ENCODE assay signal across 22 mouse cellular contexts in the genomic region with DNA sequence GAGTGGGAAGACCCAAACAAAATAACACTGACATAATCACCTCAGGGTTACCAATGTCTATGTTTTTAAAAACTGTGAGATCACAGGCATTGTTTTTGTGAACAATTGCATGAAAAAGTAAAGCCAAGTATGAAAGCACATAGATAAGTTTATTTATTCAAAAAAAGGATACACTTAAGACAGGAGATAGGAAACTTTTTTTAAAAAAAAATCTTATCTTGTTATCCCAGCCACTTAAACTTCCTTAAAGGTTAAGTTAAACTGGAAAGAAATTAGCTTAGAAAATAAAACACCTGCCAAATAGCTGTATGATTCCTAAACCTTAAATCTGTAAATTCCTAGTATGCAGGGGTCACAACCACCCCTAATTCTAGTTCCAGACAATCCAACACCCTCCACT. TPM values are rescaled to one million over a fixed set of nuclear protein-coding genes. Genes with fewer than 3 reads are reported as not detected.
DNase-seq lines count a peak whose midpoint lies in the region; ATAC-seq and TF ChIP-seq lines count a peak whose summit lies in the region.
"Had no signal": no experiment of that assay in that cellular context is flagged by ENCODE, and none has a peak within 500 bp of the region (broad histone marks: within the 10 kb centered on the region; RNA-seq: fewer than 3 reads in every experiment).

No protein-coding gene starts in this region.

- no peaks in the 10 kb centered on the region for H3K9me3 ChIP-seq in heart, embryonic 14.5 days (ENCODE audit: control insufficient read depth, low read length)
- no peaks in the 10 kb centered on the region for H3K9me3 ChIP-seq in forebrain, embryonic 15.5 days
- no peaks in the 10 kb centered on the region for H3K9me3 ChIP-seq in hindbrain, postnatal 0 days (ENCODE audit: low read length)
- no peaks in the 10 kb centered on the region for H3K9me3 ChIP-seq in midbrain, embryonic 15.5 days
- H3K9me3 ChIP-seq: kidney, embryonic 15.5 days had no signal

- no peak for TF ChIP-seq EP300 in heart, adult 2 months (IDR thresholded peaks at IDR 0.05; ENCODE audit: insufficient read depth, low read depth, low read length)

- H3K36me3 ChIP-seq in heart, embryonic 14.5 days (ENCODE audit: control insufficient read depth, insufficient read depth, low read length), result no peaks in the 10 kb centered on the region
- peaks cover 9% of the 10 kb centered on the region for H3K36me3 ChIP-seq in heart, adult 2 months (ENCODE audit: control insufficient read depth, insufficient read depth, low read length)
- no peaks in the 10 kb centered on the region for H3K36me3 ChIP-seq in forebrain, embryonic 15.5 days
- no peaks in the 10 kb centered on the region for H3K36me3 ChIP-seq in hindbrain, postnatal 0 days (ENCODE audit: insufficient read depth, low read length)
- H3K36me3 ChIP-seq in midbrain, embryonic 15.5 days (replicated peaks), result no peaks in the 10 kb centered on the region
- H3K36me3 ChIP-seq: kidney, embryonic 15.5 days had no signal

- peak overlapping the region in 1 of 2 experiments; percentile 95; a peak in 1 of 4 replicates for H3K4me3 ChIP-seq in heart, embryonic 14.5 days (ENCODE audit: control insufficient read depth in 1 of 2, insufficient read depth in 1 of 2, low read depth in 1 of 2, low read length in 2 of 2)
- H3K4me3 ChIP-seq in heart, adult 2 months, result no peak overlapping the region
- no peak overlapping the region for H3K4me3 ChIP-seq in forebrain, embryonic 15.5 days
- H3K4me3 ChIP-seq in hindbrain, postnatal 0 days (ENCODE audit: low read length), result peak overlapping the region; percentile 97; the same call in 1 of the 2 replicates
- peak overlapping the region; percentile 23; the same call in 1 of the 2 replicates for H3K4me3 ChIP-seq in midbrain, embryonic 15.5 days
- H3K4me3 ChIP-seq: erythroblast, embryonic 14.5 days had no signal

- no peak overlapping the region for H3K27ac ChIP-seq in heart, embryonic 14.5 days (replicated peaks in 1 of 2; ENCODE audit: control insufficient read depth in 1 of 2, insufficient read depth in 1 of 2, low read depth in 2 of 2, low read length in 2 of 2)
- no peak overlapping the region; the same call in 1 of the 2 replicates for H3K27ac ChIP-seq in heart, adult 2 months
- no peak overlapping the region for H3K27ac ChIP-seq in forebrain, embryonic 15.5 days (replicated peaks)
- no peak overlapping the region for H3K27ac ChIP-seq in hindbrain, postnatal 0 days
- no peak overlapping the region for H3K27ac ChIP-seq in midbrain, embryonic 15.5 days
- H3K27ac ChIP-seq: kidney, embryonic 15.5 days had no signal

- peak overlapping the region; percentile 78 for H3K4me2 ChIP-seq in heart, embryonic 14.5 days (ENCODE audit: low read length)
- H3K4me2 ChIP-seq in forebrain, embryonic 15.5 days (replicated peaks), result no peak overlapping the region
- peak overlapping the region; percentile 74 for H3K4me2 ChIP-seq in hindbrain, postnatal 0 days (ENCODE audit: low read depth, low read length)
- peak overlapping the region; percentile 63; the same call in 1 of the 2 replicates for H3K4me2 ChIP-seq in midbrain, embryonic 15.5 days

- H3K27me3 ChIP-seq in heart, embryonic 14.5 days (ENCODE audit: control insufficient read depth, insufficient read depth, low read length), result no peaks in the 10 kb centered on the region
- no peaks in the 10 kb centered on the region for H3K27me3 ChIP-seq in heart, adult 2 months (ENCODE audit: control insufficient read depth, insufficient read depth, low read length)
- H3K27me3 ChIP-seq in forebrain, embryonic 15.5 days, result no peaks in the 10 kb centered on the region
- no peaks in the 10 kb centered on the region for H3K27me3 ChIP-seq in hindbrain, postnatal 0 days (ENCODE audit: insufficient read depth, low read length)
- H3K27me3 ChIP-seq in midbrain, embryonic 15.5 days (replicated peaks), result no peaks in the 10 kb centered on the region
- H3K27me3 ChIP-seq: kidney, embryonic 15.5 days had no signal

- H3K4me1 ChIP-seq in heart, embryonic 14.5 days (ENCODE audit: control insufficient read depth in 2 of 2, insufficient read depth in 2 of 2, low read length in 2 of 2), result peaks cover 3 to 16% of the 10 kb centered on the region in 2 experiments; a peak in 3 of 4 replicates
- H3K4me1 ChIP-seq in heart, adult 2 months (ENCODE audit: control insufficient read depth, insufficient read depth, low read length), result peaks cover 3% of the 10 kb centered on the region
- H3K4me1 ChIP-seq in forebrain, embryonic 15.5 days, result peaks cover 13% of the 10 kb centered on the region
- peaks cover 4% of the 10 kb centered on the region; the same call in 1 of the 2 replicates for H3K4me1 ChIP-seq in hindbrain, postnatal 0 days (ENCODE audit: insufficient read depth, low read length)
- peaks cover 14% of the 10 kb centered on the region for H3K4me1 ChIP-seq in midbrain, embryonic 15.5 days

- peak overlapping the region; percentile 36; the same call in 1 of the 2 replicates for H3K9ac ChIP-seq in heart, embryonic 14.5 days (ENCODE audit: low read length)
- H3K9ac ChIP-seq in heart, adult 2 months (ENCODE audit: low read depth, low read length), result no peak overlapping the region
- H3K9ac ChIP-seq in forebrain, embryonic 15.5 days (replicated peaks), result 0 out of 2 replicates have a peak overlapping the region, but pooled peaks have one; percentile 10
- H3K9ac ChIP-seq in hindbrain, postnatal 0 days (replicated peaks; ENCODE audit: low read length), result no peak overlapping the region
- no peak overlapping the region for H3K9ac ChIP-seq in midbrain, embryonic 15.5 days
- H3K9ac ChIP-seq: kidney, embryonic 15.5 days had no signal

- ATAC-seq in heart, embryonic 14.5 days (ENCODE audit: insufficient number of reproducible peaks, insufficient read depth, low FRiP score, low read depth), result no peak
- no peak for ATAC-seq in forebrain, embryonic 15.5 days (replicated peaks)
- ATAC-seq in hindbrain, postnatal 0 days, result no peak
- ATAC-seq in midbrain, embryonic 15.5 days (replicated peaks), result no peak
- ATAC-seq: CD4-positive, CD25-positive, alpha-beta regulatory T cell, adult 4 months had no signal

- H3K79me2 ChIP-seq in heart, adult 2 months (replicated peaks; ENCODE audit: control insufficient read depth, insufficient read depth, low read length), result peaks cover 4% of the 10 kb centered on the region; the same call in 1 of the 2 replicates

- TF ChIP-seq CTCF in heart, adult 2 months (IDR thresholded peaks at IDR 0.05), result no peak
- TF ChIP-seq CTCF in hindbrain, postnatal 0 days (IDR thresholded peaks at IDR 0.05; ENCODE audit: low read depth), result no peak

- intact Hi-C loops in heart, adult 2 months (cut with DNase I), result no loop called here

- no peak for TF ChIP-seq POLR2A in heart, adult 2 months (IDR thresholded peaks at IDR 0.05; ENCODE audit: insufficient read depth, low read depth, low read length)

- no peak for DNase-seq in heart, adult 2 months
- no peak for DNase-seq in hindbrain, postnatal 0 days (ENCODE audit: low spot score)
- no peak for DNase-seq in right cerebral cortex, adult 18-20 months
- no peak for DNase-seq in spleen, postnatal 14 days (ENCODE audit: low spot score in 2 of 2)
- DNase-seq in urinary bladder, adult 2 months (ENCODE audit: low spot score), result no peak
- DNase-seq: cerebellum, adult 9-11 months; layer of hippocampus, adult 9-11 months; left cerebral cortex, postnatal 4 days; lung, adult 18-20 months; right cerebral cortex, postnatal 14 days had no signal

RNA-seq across cellular contexts. Expression of a gene that starts 2.5 kb away (rescaled TPM):
- polyA plus RNA-seq in heart, embryonic 14.5 days (2014; fragmentation: Nextera tagmentation; extraction: Ambion mirVana), result 11.3 and 11.4 TPM in 2 replicates
- 10 to 100 TPM; 16.0 to 17.8 TPM for total RNA-seq in heart, adult 2 months (2021)
- 3.7 and 5.9 TPM in 2 replicates for polyA plus RNA-seq in heart, adult 2 months (2012; rRNA removed)
- 12.4 and 13.3 TPM in 2 replicates for polyA plus RNA-seq in forebrain, embryonic 15.5 days (2015; fragmentation: Nextera tagmentation; extraction: Ambion mirVana)
- 42.4 and 61.0 TPM in 2 replicates for total RNA-seq in hindbrain, postnatal 0 days (2014; rRNA removed)
- polyA plus RNA-seq in hindbrain, postnatal 0 days (2015; fragmentation: Nextera tagmentation; extraction: Ambion mirVana), result 11.9 TPM in 2 replicates
- 13.8 and 16.3 TPM in 2 replicates for polyA plus RNA-seq in midbrain, embryonic 15.5 days (2015; fragmentation: Nextera tagmentation; extraction: Ambion mirVana)
- polyA plus RNA-seq in urinary bladder, adult 2 months (2012; rRNA removed), result 5.1 and 6.7 TPM in 2 replicates

RNA-seq across cellular contexts. Expression of a gene that starts 31.0 kb away (rescaled TPM):
- polyA plus RNA-seq in heart, embryonic 14.5 days (2014; fragmentation: Nextera tagmentation; extraction: Ambion mirVana), result not detected in 2 replicates
- total RNA-seq in heart, adult 2 months (2021), result not detected
- polyA plus RNA-seq in heart, adult 2 months (2012; rRNA removed), result not detected in 2 replicates
- polyA plus RNA-seq in forebrain, embryonic 15.5 days (2015; fragmentation: Nextera tagmentation; extraction: Ambion mirVana), result not detected in 2 replicates
- not detected in 2 replicates for total RNA-seq in hindbrain, postnatal 0 days (2014; rRNA removed)
- not detected in 2 replicates for polyA plus RNA-seq in hindbrain, postnatal 0 days (2015; fragmentation: Nextera tagmentation; extraction: Ambion mirVana)
- polyA plus RNA-seq in midbrain, embryonic 15.5 days (2015; fragmentation: Nextera tagmentation; extraction: Ambion mirVana), result not detected in 2 replicates
- not detected in 2 replicates for polyA plus RNA-seq in urinary bladder, adult 2 months (2012; rRNA removed)
- total RNA-seq: adrenal gland, adult 18-20 months; gastrocnemius, adult 8-10 months; heart, postnatal 25 days; left cerebral cortex, postnatal 4 days; megakaryocyte progenitor cell, adult 5-6 weeks had no signal
- polyA plus RNA-seq: CD4-positive, CD25-positive, alpha-beta regulatory T cell, adult 4 months; erythroblast, embryonic 14.5 days; kidney, embryonic 15.5 days; neural tube, embryonic 11.5 days; thymus, postnatal 0 days had no signal

RNA-seq across cellular contexts. Expression of a gene that starts 40.7 kb away (rescaled TPM):
- polyA plus RNA-seq in heart, embryonic 14.5 days (2014; fragmentation: Nextera tagmentation; extraction: Ambion mirVana), result 12.8 and 15.5 TPM in 2 replicates
- total RNA-seq in heart, adult 2 months (2021), result 10 to 100 TPM; 24.2 to 38.8 TPM
- polyA plus RNA-seq in heart, adult 2 months (2012; rRNA removed), result 12.8 and 43.9 TPM in 2 replicates
- polyA plus RNA-seq in forebrain, embryonic 15.5 days (2015; fragmentation: Nextera tagmentation; extraction: Ambion mirVana), result 6.8 and 7.5 TPM in 2 replicates
- total RNA-seq in hindbrain, postnatal 0 days (2014; rRNA removed), result 3.0 and 4.9 TPM in 2 replicates
- 6.6 TPM in 2 replicates for polyA plus RNA-seq in hindbrain, postnatal 0 days (2015; fragmentation: Nextera tagmentation; extraction: Ambion mirVana)
- 6.8 and 9.8 TPM in 2 replicates for polyA plus RNA-seq in midbrain, embryonic 15.5 days (2015; fragmentation: Nextera tagmentation; extraction: Ambion mirVana)
- 54.1 and 67.1 TPM in 2 replicates for polyA plus RNA-seq in urinary bladder, adult 2 months (2012; rRNA removed)

Comparison
In these comparisons a context has a peak if more than half of its experiments do, and no peak if none do; other contexts are left out.
1. H3K9ac ChIP-seq: peak in heart, embryonic 14.5 days (single experiment) and forebrain, embryonic 15.5 days (single experiment); none in heart, adult 2 months (single experiment), hindbrain, postnatal 0 days (single experiment) and midbrain, embryonic 15.5 days (single experiment).
2. H3K4me3 ChIP-seq: peak in hindbrain, postnatal 0 days (single experiment) and midbrain, embryonic 15.5 days (single experiment); none in heart, adult 2 months (single experiment) and forebrain, embryonic 15.5 days (single experiment).